Mouse (Mus musculus): ENCODE results near the gene Map4. TPM values are rescaled to one million over a fixed set of nuclear protein-coding genes. Genes with fewer than 3 reads are reported as not detected.

Map4 gene
- polyA plus RNA-seq, 1 experiment from 2014 or later, result 90.6 TPM

GRCm38 (mm10) chr9:109939401-109939800 lies 8.1 kb downstream of the Map4 start:
- DNase-seq (ENCODE audit: low spot score) (no peak), ATAC-seq (no peak)
- Histone ChIP-seq H3K9ac (ENCODE audit: low read length) (no peak overlapping the region), H3K36me3 (ENCODE audit: control insufficient read depth, insufficient read depth, low read length) (no peaks in the 10 kb centered on the region), H3K27ac (ENCODE audit: low read depth, low read length) (no peak overlapping the region), H3K4me3 (ENCODE audit: low read depth, low read length) (no peak overlapping the region), H3K27me3 (replicated peaks; ENCODE audit: control insufficient read depth, insufficient read depth, low read length) (no peaks in the 10 kb centered on the region), H3K9me3 (replicated peaks; ENCODE audit: control insufficient read depth, low read length) (no peaks in the 10 kb centered on the region), H3K4me2 (ENCODE audit: low read length) (no peak overlapping the region), H3K4me1 (ENCODE audit: control insufficient read depth, insufficient read depth, low read length) (no peaks in the 10 kb centered on the region)
- 93% methylated on average over 3 of the region's 3 CpGs for WGBS

DNA sequence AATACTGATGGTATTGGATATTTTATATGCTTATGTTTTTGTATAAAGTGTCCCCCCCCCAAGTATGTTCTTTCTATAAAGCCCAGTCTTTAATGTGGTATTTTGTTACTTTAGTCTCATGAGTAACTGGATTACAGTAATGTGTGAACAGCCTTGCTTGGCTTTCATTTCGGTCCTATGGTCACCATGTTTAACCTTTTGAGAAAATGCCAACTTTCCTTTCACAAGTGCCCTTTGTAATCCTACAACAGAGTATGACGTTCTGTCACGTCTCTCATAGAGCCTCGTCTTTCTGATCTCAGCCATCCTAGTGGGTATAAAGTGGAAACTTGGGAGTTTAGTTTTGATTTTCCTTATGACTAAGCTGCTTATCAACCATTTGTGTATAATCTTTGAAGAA lies 11.5 kb downstream of the Map4 start:
- Histone ChIP-seq H3K27ac (ENCODE audit: low read depth, low read length) (no peak overlapping the region), H3K36me3 (ENCODE audit: control insufficient read depth, insufficient read depth, low read length) (no peaks in the 10 kb centered on the region), H3K4me2 (ENCODE audit: low read length) (no peak overlapping the region), H3K27me3 (replicated peaks; ENCODE audit: control insufficient read depth, insufficient read depth, low read length) (no peaks in the 10 kb centered on the region), H3K4me1 (ENCODE audit: control insufficient read depth, insufficient read depth, low read length) (no peaks in the 10 kb centered on the region), H3K9me3 (replicated peaks; ENCODE audit: control insufficient read depth, low read length) (no peaks in the 10 kb centered on the region), H3K9ac (ENCODE audit: low read length) (no peak overlapping the region), H3K4me3 (ENCODE audit: low read depth, low read length) (no peak overlapping the region)
- DNase-seq (ENCODE audit: low spot score) (peak; percentile 3), ATAC-seq (no peak)
- 71% methylated on average over 4 of the region's 4 CpGs for WGBS

DNA sequence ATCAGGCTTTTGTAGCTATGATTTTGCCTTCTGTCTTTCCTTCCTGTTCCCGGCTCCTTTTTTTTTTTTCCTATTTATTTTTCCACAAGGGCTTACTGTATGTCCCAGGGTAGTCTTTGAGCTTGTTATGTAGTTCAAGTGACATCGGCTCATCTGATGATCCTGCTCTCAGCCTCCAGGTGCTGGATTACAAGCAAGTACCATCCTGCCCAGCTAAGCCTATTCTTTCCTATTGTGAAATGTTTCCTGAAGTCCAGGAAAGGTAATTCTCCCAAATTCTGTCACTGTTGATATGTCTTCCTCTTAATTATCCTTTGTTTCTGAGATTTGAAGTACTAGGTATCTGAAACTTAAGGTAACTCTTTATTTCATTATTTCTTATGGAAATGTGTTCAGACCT lies 13.5 kb downstream of the Map4 start:
- ATAC-seq, result no peak
- Histone ChIP-seq H3K27me3 (replicated peaks; ENCODE audit: control insufficient read depth, insufficient read depth, low read length) (no peaks in the 10 kb centered on the region), H3K4me2 (ENCODE audit: low read length) (no peak overlapping the region)

DNA sequence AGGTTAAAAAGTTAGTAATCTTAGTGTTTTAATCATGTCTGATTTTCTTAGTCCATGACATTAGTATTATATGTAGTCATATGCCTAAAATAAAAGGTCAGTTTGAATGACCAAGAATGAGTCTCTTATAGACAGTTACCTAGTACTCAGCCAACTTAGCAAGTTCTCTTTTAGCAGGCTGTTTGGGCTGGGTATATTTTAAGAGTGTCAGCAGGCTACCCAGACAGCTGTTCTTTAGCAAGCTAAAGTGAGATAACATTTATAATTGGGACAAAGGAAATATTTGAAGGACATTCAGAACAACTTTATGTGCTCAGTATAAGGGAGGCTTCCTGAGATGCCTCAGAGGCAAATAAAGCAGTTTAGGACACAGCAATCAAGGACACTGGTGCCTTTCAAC lies 17.3 kb downstream of the Map4 start:
- Histone ChIP-seq H3K4me2 (ENCODE audit: low read length) (no peak overlapping the region), H3K9me3 (replicated peaks; ENCODE audit: control insufficient read depth, low read length) (no peaks in the 10 kb centered on the region), H3K27ac (ENCODE audit: low read depth, low read length) (no peak overlapping the region), H3K9ac (ENCODE audit: low read length) (no peak overlapping the region), H3K36me3 (ENCODE audit: control insufficient read depth, insufficient read depth, low read length) (no peaks in the 10 kb centered on the region), H3K4me1 (ENCODE audit: control insufficient read depth, insufficient read depth, low read length) (no peaks in the 10 kb centered on the region), H3K27me3 (replicated peaks; ENCODE audit: control insufficient read depth, insufficient read depth, low read length) (no peaks in the 10 kb centered on the region), H3K4me3 (ENCODE audit: low read depth, low read length) (no peak overlapping the region)
- no peak for ATAC-seq
- DNase-seq (ENCODE audit: low spot score), result no peak

More for the DNA sequence above, 13.5 kb downstream of the Map4 start:
- H3K9ac ChIP-seq (ENCODE audit: low read length), result no peak overlapping the region
- H3K4me3 ChIP-seq (ENCODE audit: low read depth, low read length), result no peak overlapping the region
- no peaks in the 10 kb centered on the region for H3K9me3 ChIP-seq (replicated peaks; ENCODE audit: control insufficient read depth, low read length)
- no peak for DNase-seq (ENCODE audit: low spot score)
- no peaks in the 10 kb centered on the region for H3K4me1 ChIP-seq (ENCODE audit: control insufficient read depth, insufficient read depth, low read length)
- no peaks in the 10 kb centered on the region for H3K36me3 ChIP-seq (ENCODE audit: control insufficient read depth, insufficient read depth, low read length)
- WGBS, result 90% methylated on average over 2 of the region's 2 CpGs
- H3K27ac ChIP-seq (ENCODE audit: low read depth, low read length), result no peak overlapping the region

- DNase-seq (ENCODE audit: low spot score) (no peak), ATAC-seq (no peak)
- Histone ChIP-seq H3K9me3 (replicated peaks; ENCODE audit: control insufficient read depth, low read length) (no peaks in the 10 kb centered on the region), H3K9ac (ENCODE audit: low read length) (no peak overlapping the region), H3K27ac (ENCODE audit: low read depth, low read length) (no peak overlapping the region), H3K36me3 (ENCODE audit: control insufficient read depth, insufficient read depth, low read length) (no peaks in the 10 kb centered on the region), H3K27me3 (replicated peaks; ENCODE audit: control insufficient read depth, insufficient read depth, low read length) (no peaks in the 10 kb centered on the region), H3K4me2 (ENCODE audit: low read length) (no peak overlapping the region), H3K4me1 (ENCODE audit: control insufficient read depth, insufficient read depth, low read length) (no peaks in the 10 kb centered on the region), H3K4me3 (ENCODE audit: low read depth, low read length) (no peak overlapping the region)
- WGBS, result 90% methylated on average over 4 of the region's 4 CpGs
These were observed 18.5 kb downstream of the Map4 start for GRCm38 (mm10) chr9:109949801-109950200.

DNA sequence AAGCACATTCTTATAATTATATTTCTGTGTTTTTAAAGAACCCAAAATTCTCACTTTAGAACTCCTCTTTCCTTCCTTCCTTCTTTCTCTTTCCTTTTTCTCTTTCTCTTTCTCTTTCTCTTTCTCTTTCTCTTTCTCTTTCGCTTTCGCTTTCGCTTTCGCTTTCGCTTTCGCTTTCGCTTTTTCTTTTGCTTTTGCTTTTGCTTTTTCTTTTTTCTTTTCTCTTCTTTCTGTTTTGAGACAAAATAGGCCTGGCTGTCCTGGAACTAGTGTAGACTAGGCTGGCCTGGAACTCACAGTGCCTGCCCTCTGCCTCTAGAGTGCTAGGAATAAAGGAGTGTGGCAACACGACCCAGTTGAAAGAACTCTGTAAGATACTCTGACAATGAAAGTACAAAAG lies 22.3 kb downstream of the Map4 start:
- no peaks in the 10 kb centered on the region for H3K9me3 ChIP-seq (replicated peaks; ENCODE audit: control insufficient read depth, low read length)
- H3K4me2 ChIP-seq (ENCODE audit: low read length), result no peak overlapping the region
- no peak overlapping the region for H3K4me3 ChIP-seq (ENCODE audit: low read depth, low read length)
- ATAC-seq (no peak), DNase-seq (ENCODE audit: low spot score) (no peak)
- H3K27me3 ChIP-seq (replicated peaks; ENCODE audit: control insufficient read depth, insufficient read depth, low read length), result no peaks in the 10 kb centered on the region
- no peak overlapping the region for H3K27ac ChIP-seq (ENCODE audit: low read depth, low read length)
- H3K4me1 ChIP-seq (ENCODE audit: control insufficient read depth, insufficient read depth, low read length), result no peaks in the 10 kb centered on the region
- 91% methylated on average over 8 of the region's 8 CpGs for WGBS
- H3K9ac ChIP-seq (ENCODE audit: low read length), result no peak overlapping the region
- H3K36me3 ChIP-seq (ENCODE audit: control insufficient read depth, insufficient read depth, low read length), result no peaks in the 10 kb centered on the region

DNA sequence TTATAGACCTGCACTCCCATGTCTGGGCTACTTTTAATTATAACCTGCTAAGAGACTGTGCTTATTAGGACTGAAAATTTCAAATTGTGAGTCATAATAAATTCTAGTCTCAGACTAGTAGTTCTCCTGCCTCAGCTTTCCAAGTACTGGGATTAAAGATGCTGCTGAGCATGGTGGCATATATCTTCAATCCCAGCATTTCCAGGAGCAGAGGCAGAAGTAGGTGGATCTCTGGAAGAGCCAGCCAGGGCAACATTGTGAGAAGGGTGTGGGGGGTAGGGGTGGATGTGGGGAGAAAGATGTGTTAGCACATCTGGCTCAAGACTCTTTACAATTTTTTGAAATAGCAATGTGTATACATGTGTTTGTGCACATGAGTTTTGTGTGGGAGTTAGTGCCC lies 23.4 kb downstream of the Map4 start:
- Histone ChIP-seq H3K4me3 (ENCODE audit: low read depth, low read length) (no peak overlapping the region), H3K27me3 (replicated peaks; ENCODE audit: control insufficient read depth, insufficient read depth, low read length) (no peaks in the 10 kb centered on the region), H3K4me2 (ENCODE audit: low read length) (no peak overlapping the region), H3K27ac (ENCODE audit: low read depth, low read length) (no peak overlapping the region), H3K36me3 (ENCODE audit: control insufficient read depth, insufficient read depth, low read length) (no peaks in the 10 kb centered on the region), H3K9me3 (replicated peaks; ENCODE audit: control insufficient read depth, low read length) (no peaks in the 10 kb centered on the region), H3K4me1 (ENCODE audit: control insufficient read depth, insufficient read depth, low read length) (no peaks in the 10 kb centered on the region), H3K9ac (ENCODE audit: low read length) (no peak overlapping the region)
- DNase-seq (ENCODE audit: low spot score) (no peak), ATAC-seq (no peak)

DNA sequence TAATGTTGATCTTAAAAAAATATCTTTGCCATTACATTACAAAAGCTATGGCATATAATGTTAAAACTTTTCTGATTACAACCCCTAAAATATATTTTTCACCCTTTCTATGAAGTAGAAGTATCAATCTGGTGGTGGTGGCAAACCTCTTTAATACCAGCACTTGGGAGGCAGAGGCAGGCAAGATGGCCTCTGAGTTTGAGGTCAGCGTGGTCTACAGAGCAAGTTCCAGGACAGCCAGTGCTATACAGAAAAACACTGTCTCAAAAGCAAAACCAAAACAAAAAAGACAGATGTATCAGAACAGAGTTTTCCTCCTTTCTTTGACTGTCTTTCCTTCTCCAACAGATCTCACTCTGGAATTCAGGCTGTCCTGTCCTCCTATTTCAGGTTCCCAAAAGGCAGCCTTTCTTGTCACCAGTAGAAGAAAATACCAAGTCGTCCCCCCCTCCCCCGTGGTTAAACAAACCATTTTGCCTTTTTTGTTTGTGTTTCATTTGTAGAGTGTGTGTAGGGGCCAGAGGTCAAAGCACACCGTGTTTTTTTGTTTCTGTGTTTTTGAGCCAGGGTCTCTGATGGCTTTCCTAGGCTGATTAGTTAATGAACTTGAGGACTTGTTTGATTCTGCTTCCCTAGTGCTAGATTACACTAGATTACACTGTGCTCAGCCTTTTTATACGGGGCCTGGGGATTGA lies 28.3 kb downstream of the Map4 start:
- Histone ChIP-seq H3K9ac (ENCODE audit: low read length) (no peak overlapping the region), H3K4me1 (ENCODE audit: control insufficient read depth, insufficient read depth, low read length) (no peaks in the 10 kb centered on the region), H3K27me3 (replicated peaks; ENCODE audit: control insufficient read depth, insufficient read depth, low read length) (no peaks in the 10 kb centered on the region), H3K36me3 (ENCODE audit: control insufficient read depth, insufficient read depth, low read length) (no peaks in the 10 kb centered on the region), H3K4me3 (ENCODE audit: low read depth, low read length) (no peak overlapping the region), H3K4me2 (ENCODE audit: low read length) (no peak overlapping the region), H3K27ac (ENCODE audit: low read depth, low read length) (no peak overlapping the region), H3K9me3 (replicated peaks; ENCODE audit: control insufficient read depth, low read length) (no peaks in the 10 kb centered on the region)
- 56% methylated on average over 5 of the region's 5 CpGs for WGBS
- ATAC-seq, result no peak
- DNase-seq (ENCODE audit: low spot score), result no peak

DNA sequence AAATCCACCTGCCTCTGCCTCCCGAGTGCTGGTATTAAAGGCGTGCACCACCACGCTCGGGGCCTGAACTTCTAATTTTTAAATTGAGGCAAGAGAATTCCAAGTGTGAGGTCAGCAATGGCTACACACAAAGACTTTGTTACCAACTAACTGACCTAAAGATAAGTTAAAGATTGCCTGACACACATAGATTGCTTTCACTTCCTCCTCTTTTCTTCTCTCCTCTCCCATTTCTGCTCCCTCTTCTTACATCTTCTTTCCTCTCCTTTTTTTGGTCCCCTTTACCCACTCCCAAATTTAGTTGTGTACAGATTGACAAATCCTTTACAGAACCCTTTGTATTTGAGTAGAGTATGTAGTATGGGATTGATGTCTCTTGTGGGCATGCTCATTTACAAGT lies 29.3 kb downstream of the Map4 start:
- ATAC-seq (no peak), DNase-seq (ENCODE audit: low spot score) (no peak)
- WGBS, result 93% methylated on average over 4 of the region's 4 CpGs

More for the DNA sequence above, 29.3 kb downstream of the Map4 start:
- no peak overlapping the region for H3K4me2 ChIP-seq (ENCODE audit: low read length)
- no peaks in the 10 kb centered on the region for H3K4me1 ChIP-seq (ENCODE audit: control insufficient read depth, insufficient read depth, low read length)
- H3K27me3 ChIP-seq (replicated peaks; ENCODE audit: control insufficient read depth, insufficient read depth, low read length), result no peaks in the 10 kb centered on the region
- no peak overlapping the region for H3K27ac ChIP-seq (ENCODE audit: low read depth, low read length)
- no peak overlapping the region for H3K4me3 ChIP-seq (ENCODE audit: low read depth, low read length)
- no peaks in the 10 kb centered on the region for H3K36me3 ChIP-seq (ENCODE audit: control insufficient read depth, insufficient read depth, low read length)
- H3K9ac ChIP-seq (ENCODE audit: low read length), result no peak overlapping the region
- no peaks in the 10 kb centered on the region for H3K9me3 ChIP-seq (replicated peaks; ENCODE audit: control insufficient read depth, low read length)
